Mouse (Mus musculus) thymus, adult 2 months (tissue): ENCODE data around the gene Dnajb8.

ENCODE experiments used
- CTCF ChIP-seq: fragments of 200-500 bp; IDR thresholded peaks from 2 replicates; pipeline ENCODE4 v1.5.1; 2012; ENCODE audit warnings: mild to moderate bottlenecking, control low read depth, low read length, moderate library complexity, borderline replicate concordance; ENCODE audit not compliant: control insufficient read depth, poor library complexity, insufficient read depth; ENCODE audit errors: extremely low read depth
- POLR2A ChIP-seq: fragments of 200-500 bp; IDR thresholded peaks from 2 replicates; pipeline ENCODE4 v1.6.1; 2012; ENCODE audit warnings: mild to moderate bottlenecking, low read length, control low read depth, moderate library complexity; ENCODE audit not compliant: control insufficient read depth, poor library complexity, insufficient read depth; ENCODE audit errors: extremely low read depth

GRCm38 (mm10) chr6:88276221-88276620 lies 54.2 kb downstream of the Dnajb8 start:
- TF ChIP-seq POLR2A (no peak), CTCF (no peak)
